Mouse (Mus musculus) brain, embryonic 14.5 days (tissue): ENCODE data around the gene Map3k12. TPM values are rescaled to one million over a fixed set of nuclear protein-coding genes. Genes with fewer than 3 reads are reported as not detected.

ENCODE experiments used
- DNase-seq: peaks from one replicate; pipeline ENCODE4 v3.0.0-alpha.2; 2011; ENCODE audit warnings: low read depth
- CTCF ChIP-seq: fragments of 200-500 bp; IDR thresholded peaks from 2 replicates; pipeline ENCODE4 v1.5.1; 2012; ENCODE audit warnings: inconsistent platforms, mild to moderate bottlenecking, moderate library complexity, borderline replicate concordance; ENCODE audit not compliant: insufficient read depth, insufficient read length; ENCODE audit errors: extremely low read depth
- POLR2A ChIP-seq: fragments of 200-500 bp; IDR thresholded peaks from 2 replicates; pipeline ENCODE4 v1.6.1; 2012; ENCODE audit warnings: mild to moderate bottlenecking, inconsistent platforms, borderline replicate concordance; ENCODE audit not compliant: poor library complexity, insufficient read depth, insufficient read length, severe bottlenecking; ENCODE audit errors: extremely low read depth
- polyA plus RNA-seq: library from polyadenylated mRNA; depleted of rRNA; stranded (reverse); fragments of >200 nt; gene quantifications from 2 replicates; pipeline ENCODE4 v1.2.3, GENCODE M21; 2012

Gene Map3k12
- polyA plus RNA-seq, 1 experiment: 72.4 TPM

GRCm38 (mm10) chr15:102468675-102469370 lies 48.0 kb downstream of the Map3k12 start:
- no peak for DNase-seq
- TF ChIP-seq POLR2A (no peak), CTCF (no peak)

- peak; percentile 14 for DNase-seq
- TF ChIP-seq POLR2A: no peak
- peak; percentile 12; the same call in 1 of the 2 replicates for TF ChIP-seq CTCF
These were observed 53.2 kb downstream of the Map3k12 start for GRCm38 (mm10) chr15:102463666-102464065.

- no peak for DNase-seq
- TF ChIP-seq POLR2A (no peak), CTCF (no peak)
These were observed 55.3 kb downstream of the Map3k12 start for GRCm38 (mm10) chr15:102461430-102462075.

GRCm38 (mm10) chr15:102460971-102461370 lies 55.9 kb downstream of the Map3k12 start:
- TF ChIP-seq CTCF: no peak
- TF ChIP-seq POLR2A: no peak
- DNase-seq: no peak

GRCm38 (mm10) chr15:102460409-102460808 lies 56.5 kb downstream of the Map3k12 start:
- DNase-seq: no peak
- no peak for TF ChIP-seq CTCF

- TF ChIP-seq POLR2A (no peak), CTCF (no peak)
These were observed 57.0 kb downstream of the Map3k12 start for GRCm38 (mm10) chr15:102459847-102460246.

GRCm38 (mm10) chr15:102459381-102459780 lies 57.5 kb downstream of the Map3k12 start:
- no peak for DNase-seq
- TF ChIP-seq CTCF (no peak), POLR2A (no peak)

More at GRCm38 (mm10) chr15:102459847-102460246, 57.0 kb downstream of the Map3k12 start:
- DNase-seq: no peak

- TF ChIP-seq CTCF (peak; percentile 73), POLR2A (no peak)
- peak; percentile 98 for DNase-seq
These were observed 58.0 kb downstream of the Map3k12 start, which contains the start of gene Prr13 for GRCm38 (mm10) chr15:102458904-102459317. Gene Prr13 (plus strand): TSS chr15:102459028.

- TF ChIP-seq POLR2A (no peak), CTCF (no peak)
- DNase-seq: no peak
These were observed 58.7 kb downstream of the Map3k12 start for GRCm38 (mm10) chr15:102458050-102458736.

- TF ChIP-seq CTCF (peak; percentile 26; the same call in 1 of the 2 replicates), POLR2A (no peak)
- no peak for DNase-seq
These were observed 60.9 kb downstream of the Map3k12 start for GRCm38 (mm10) chr15:102455993-102456392.

GRCm38 (mm10) chr15:102451666-102452430 lies 65.0 kb downstream of the Map3k12 start:
- no peak for DNase-seq
- no peak for TF ChIP-seq POLR2A
- no peak for TF ChIP-seq CTCF

- TF ChIP-seq POLR2A: no peak
- no peak for TF ChIP-seq CTCF
These were observed 65.9 kb downstream of the Map3k12 start for GRCm38 (mm10) chr15:102450928-102451327.

More at GRCm38 (mm10) chr15:102450928-102451327, 65.9 kb downstream of the Map3k12 start:
- DNase-seq: peak; percentile 2
